ENCODE assay signal across 15 mouse cellular contexts in the genomic region with DNA sequence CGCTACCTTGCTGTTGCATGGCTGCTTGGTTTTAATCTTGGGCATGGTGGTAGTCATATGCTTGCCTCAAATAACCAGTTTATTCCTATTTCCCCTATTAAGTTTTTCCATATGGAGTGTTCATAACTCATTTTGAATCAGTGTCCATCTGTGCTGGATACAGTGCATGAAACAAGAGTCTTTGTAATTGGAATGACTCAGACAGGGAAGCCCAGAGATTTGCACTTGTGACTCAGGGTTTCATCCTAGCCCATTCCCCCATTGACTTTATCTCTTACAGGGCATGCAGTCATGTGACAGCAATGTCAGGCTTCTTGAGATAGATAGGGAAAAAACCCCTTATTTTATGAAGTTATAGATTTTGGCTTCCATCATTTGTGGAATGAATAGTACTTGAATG.
"Had no signal": no experiment of that assay in that cellular context is flagged by ENCODE, and none has a peak within 500 bp of the region (broad histone marks: within the 10 kb centered on the region; RNA-seq: fewer than 3 reads in every experiment).

No protein-coding gene starts in this region.

- DNase-seq: lung, adult 18-20 months; lung, embryonic 14.5 days; lung, postnatal 10 days; lung, postnatal 4 days; midbrain, embryonic 14.5 days; right cerebral cortex, postnatal 25 days; right cerebral cortex, postnatal 4 days; spleen, adult 18-20 months; thymus, adult 18-20 months; thymus, postnatal 14 days; thymus, postnatal 36 days had no signal

- H3K36me3 ChIP-seq: midbrain, embryonic 10.5 days; midbrain, embryonic 12.5 days; neural tube, embryonic 12.5 days had no signal

- H3K9me3 ChIP-seq: midbrain, embryonic 10.5 days; midbrain, embryonic 12.5 days; neural tube, embryonic 12.5 days had no signal

- H3K4me2 ChIP-seq: lung, embryonic 14.5 days; midbrain, embryonic 12.5 days; neural tube, embryonic 12.5 days had no signal

- H3K4me3 ChIP-seq: midbrain, embryonic 10.5 days; midbrain, embryonic 12.5 days; neural tube, embryonic 12.5 days had no signal

- ATAC-seq: midbrain, embryonic 16.5 days had no signal

- H3K9ac ChIP-seq: lung, embryonic 14.5 days; midbrain, embryonic 12.5 days; neural tube, embryonic 12.5 days had no signal

- H3K27ac ChIP-seq: midbrain, embryonic 10.5 days; midbrain, embryonic 12.5 days; neural tube, embryonic 12.5 days had no signal

- H3K4me1 ChIP-seq: midbrain, embryonic 10.5 days; midbrain, embryonic 12.5 days had no signal

- H3K27me3 ChIP-seq: midbrain, embryonic 12.5 days; neural tube, embryonic 12.5 days had no signal
